Mouse (Mus musculus) thymus, adult 18-20 months (tissue): ENCODE results near the gene Rnf166.
A peak's percentile ranks its signal among the peaks of the same experiment; 100 is the strongest.

Experiments
- DNase-seq, 2 experiments: peaks; one replicate each; pipeline ENCODE4 v3.0.0; 2022; ENCODE audit warnings: mixed read lengths in 2 of 2

Rnf166 gene

DNA sequence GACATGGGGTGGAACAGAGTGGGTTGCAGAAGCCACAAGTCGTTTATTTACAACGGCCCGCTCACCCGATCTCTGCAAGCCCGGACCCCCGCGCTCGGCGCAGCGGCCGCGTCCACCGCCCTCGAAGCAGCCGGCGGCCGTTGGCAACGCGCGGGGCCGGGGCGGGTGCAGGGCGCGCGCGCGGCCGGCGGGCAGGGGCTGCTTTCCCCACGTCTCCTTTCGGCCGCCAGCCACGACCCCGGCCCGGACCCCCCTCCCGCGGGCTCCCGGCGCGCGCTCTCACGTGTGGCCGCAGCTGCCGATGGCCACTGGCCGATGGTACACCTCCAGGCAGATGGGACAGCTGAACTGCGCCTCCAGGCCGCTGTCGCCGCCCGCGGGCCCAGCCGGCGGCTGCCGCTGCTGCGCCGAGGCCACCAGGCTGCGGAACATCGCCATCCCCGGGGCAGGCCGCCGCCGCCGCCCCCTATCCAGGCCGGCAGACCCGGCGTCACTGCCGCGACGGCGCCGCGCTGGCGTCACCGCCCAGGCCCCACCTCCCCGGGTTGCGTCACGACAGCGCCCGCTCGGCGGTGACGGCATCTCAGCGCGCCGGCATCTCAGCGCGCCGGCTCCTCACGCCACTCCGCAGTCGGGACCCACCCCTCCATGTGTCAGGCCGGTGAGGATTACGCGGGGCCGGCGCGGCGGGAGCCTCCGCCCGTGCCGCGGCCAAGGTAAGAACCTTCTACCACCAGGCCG lies at the start of gene Rnf166, which contains the start of gene Ctu2:
Rnf166 (minus strand) TSS at position 485 of the 741 bp plus-strand sequence.
Ctu2 (plus strand) TSS at position 564 of the 741 bp plus-strand sequence.
- DNase-seq = peak; percentile 80 to 82

DNA sequence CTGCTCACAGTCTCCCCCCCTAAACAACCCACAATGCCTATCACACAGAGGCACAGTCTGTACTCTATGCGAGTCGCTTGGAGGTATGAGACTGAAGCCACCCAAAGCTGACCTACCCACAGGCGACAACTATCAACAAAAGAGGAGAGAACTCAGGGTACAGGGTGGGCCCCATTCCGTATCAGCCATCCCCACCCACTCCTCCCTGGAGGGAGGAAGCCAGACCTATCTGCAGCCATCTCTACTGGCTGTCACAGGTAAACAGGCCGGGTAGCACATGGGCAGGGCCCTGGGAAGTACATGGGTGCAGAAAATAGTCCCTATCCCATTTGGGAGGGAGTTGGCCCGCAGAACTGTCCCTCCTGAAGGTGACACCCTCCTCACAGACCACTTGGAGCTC lies 49.1 kb upstream of the Rnf166 start:
- DNase-seq = no peak

DNA sequence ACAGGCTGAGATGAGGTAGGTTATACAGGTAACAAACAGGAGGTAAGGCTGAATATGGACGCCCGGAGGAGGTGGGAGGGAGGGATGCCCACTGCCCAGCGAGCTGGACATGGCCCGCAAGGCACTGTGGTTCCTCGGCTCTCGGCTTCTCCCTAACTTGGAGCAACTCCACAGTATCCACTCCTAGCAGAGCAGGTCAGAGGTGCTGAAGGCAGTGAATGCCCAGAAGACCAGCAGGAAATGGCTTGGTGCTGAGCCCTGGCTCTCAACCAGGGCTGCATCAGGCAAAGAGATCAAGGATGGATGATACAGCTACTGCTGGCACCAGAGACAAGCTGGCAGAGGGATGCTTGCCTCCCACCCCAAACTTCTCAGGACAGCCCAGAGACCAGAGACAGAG lies 48.6 kb upstream of the Rnf166 start:
- no peak for DNase-seq

DNA sequence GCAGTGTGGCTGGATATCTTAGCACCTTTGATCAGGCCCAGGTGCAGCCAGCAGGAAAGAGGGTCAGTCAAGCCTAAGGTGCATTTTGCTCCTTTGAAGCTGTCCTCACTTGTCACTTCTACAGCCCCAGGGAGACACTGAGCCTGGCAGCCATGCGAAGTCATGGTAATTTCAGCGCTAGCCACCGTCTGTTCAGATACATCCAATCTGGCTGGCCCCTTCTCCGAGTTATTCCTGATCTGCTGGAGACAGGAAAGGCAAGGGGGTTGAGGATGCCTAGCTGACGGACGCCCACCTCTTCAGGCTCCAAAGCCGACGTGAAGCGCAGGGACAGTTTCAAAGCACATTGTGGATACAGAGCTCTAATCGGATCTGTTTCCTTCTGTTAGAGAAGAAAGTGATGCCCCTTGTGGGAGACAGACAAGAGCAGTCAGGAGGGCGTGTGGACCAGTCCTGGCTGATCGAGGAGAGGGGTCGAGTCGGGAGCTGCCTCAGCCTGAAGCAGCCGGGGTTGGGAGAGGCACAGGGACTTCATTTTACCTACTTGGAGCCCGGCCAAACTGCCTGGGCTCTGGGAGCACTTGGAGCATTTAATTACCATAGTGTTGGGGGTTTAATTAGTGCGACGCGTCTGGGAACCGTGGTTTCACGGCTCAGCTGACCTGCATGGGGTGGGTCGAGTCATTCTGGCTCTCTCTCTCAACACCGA lies 47.9 kb upstream of the Rnf166 start:
- no peak for DNase-seq

DNA sequence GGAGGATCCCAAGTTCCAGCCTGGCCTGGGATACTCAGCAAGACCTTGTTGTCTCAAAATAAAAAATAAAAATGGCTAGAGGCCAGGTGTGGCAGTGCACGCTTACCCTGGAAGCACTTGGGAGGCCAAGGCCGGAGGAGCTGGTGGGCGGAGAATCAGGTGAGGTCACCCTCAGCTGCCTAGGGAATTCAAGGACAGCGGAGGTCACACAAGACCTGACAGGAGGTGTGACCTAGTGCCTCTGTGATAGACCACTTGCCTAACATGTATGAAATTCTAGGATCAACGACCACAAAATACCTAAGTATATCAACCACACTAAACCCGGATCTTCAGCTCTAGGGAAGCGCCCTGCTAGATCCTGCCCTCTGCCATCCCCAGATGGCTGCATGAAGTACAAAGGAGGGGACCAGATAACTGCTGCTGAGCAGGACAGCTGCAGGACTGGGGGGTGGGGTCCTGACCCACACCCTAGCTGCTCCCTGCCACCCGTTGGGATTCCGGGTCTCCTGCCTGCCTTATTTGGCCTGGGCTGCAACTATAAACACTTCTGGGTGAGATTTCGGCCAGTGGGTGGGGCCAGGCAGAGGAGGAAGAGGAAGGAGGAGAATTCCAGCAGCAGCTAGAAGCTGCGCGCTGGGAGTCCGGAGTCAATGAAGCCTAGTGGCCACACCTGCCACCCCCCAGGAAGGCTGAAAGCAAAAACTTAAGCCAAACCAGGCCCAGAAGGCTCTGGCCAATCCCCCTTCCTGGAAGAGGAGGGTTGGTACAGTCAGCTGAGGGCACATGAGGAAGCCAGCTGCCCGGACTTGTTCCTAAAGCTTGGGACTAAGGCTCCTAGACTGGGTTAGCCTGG lies 47.2 kb upstream of the Rnf166 start:
- no peak for DNase-seq

DNA sequence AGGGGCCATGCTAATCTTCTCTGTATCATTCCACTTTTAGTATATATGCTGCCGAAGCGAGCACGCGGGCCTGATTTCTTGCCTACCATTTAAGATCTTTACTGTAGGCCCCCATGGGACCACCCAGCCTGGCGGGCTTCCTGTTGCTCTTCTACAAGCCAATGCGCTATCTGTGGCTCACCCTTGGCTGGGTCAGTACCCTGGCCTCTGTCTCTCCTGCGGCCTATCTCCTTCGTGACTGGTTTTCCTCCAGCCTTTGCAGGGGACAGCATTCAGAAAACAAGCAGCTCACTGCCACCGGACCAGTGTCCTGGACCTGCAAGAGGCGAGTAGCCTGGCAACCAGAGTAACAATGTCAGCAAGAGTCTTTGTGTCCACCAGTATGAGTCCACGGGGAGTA lies 44.7 kb upstream of the Rnf166 start:
- DNase-seq = no peak

DNA sequence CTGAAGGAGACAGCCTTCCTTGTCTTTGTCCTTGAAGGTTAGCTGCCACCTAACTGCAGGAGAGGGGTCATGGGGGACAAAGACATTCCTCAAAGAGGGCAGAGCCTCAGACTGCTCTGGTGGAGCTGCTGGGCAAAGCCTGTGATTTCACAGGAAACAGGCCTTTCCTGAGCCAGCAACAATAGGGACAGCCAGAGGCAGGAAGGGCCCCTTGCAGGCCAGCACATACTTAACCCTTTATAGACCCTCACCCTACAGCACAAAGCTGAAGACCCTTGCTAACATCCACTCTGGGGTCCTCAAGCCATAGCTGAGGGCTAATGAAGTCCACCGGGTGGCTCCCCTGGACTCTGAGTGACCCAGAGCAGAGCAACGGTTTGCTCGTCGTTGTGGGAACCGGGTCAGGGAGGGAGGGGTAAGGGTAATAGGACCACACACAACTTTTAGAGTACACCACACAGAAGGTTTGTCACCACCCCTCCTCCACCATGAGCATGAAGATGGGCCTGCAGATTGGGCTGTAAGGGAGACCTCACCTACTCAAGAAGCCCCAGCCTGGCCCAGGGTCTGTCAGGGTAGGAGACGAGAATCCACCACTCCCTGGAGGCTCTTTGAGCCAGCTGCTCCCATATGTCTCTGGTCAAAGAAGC lies 41.8 kb upstream of the Rnf166 start:
- DNase-seq = no peak

DNA sequence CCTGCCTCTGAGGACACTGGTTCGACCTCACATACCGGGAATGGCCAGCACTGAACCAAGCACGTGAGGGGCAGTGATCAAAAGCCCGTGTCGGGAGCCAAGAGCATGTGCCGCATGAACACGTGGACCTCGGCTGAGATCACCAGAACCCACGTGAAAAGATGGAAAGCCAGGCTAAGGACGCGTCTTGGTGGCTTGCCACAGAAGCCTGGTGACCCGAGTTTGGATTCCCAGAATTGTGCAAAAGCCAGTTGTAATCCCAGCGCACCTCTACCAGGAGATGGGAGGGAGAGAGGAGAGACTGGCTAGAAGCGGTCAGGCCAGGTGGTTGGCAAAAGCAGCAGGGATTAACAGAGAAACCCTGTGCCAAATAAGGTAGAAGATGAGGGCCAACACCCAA lies 39.8 kb upstream of the Rnf166 start:
- no peak for DNase-seq

DNA sequence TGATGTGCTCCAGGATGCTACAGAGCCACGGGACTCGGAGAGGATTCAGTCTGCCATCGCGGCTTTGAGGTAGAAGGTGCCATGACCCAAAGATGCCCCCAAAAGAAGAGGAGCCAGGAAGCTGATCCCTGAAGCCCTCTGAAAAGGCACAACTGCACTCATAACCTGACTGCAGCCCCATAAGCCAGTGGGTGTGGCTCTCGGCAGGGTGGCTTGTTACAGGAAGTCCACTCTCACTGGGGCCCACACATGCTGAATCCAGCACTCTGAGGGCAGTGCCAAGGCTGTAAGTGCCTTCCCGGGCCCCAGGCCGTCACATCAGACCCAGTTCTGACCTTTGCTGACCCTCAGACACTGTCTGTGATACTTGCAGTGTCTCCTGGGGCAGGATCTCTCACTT lies 36.5 kb upstream of the Rnf166 start:
- DNase-seq = no peak

DNA sequence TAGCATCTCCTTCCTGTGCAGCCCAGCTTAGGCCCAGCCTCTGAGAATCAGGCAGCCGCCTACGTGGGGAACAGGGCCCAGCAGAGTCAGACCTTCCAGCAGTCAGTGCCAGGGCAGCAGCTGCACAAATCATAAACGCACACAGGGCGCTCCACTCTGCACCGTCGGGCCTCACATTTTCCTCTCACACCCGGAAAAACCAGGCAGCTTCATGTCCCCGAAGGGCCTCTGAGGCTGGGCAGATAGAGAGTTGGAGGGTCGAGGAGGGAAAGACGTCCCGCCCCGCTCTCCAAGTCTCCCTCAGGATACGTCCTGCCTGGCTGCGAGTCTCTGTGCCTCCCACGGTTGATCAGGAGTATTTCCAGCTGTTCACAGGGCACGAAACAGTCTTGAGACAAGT lies 35.7 kb upstream of the Rnf166 start:
- DNase-seq = no peak

DNA sequence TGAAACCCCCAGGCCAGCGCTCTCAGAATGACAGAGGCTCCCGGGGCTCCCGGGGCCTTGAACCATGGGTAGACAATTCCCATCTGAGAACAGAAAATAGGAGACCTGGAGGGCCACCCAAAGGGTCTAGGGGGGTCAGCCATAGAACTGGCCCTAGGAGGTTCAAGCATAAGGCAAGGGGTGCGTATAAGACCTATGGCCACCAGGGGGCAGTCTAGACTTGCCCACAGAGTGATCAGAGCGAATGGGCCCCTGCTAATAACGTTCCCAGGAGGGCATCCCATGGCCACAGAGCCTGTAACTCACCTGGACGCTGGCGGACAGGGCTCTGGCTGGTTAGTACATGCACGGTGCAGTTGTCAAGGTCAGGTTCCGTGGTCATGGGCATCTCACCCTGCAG lies 25.0 kb upstream of the Rnf166 start:
- DNase-seq = peak; percentile 41 to 42

DNA sequence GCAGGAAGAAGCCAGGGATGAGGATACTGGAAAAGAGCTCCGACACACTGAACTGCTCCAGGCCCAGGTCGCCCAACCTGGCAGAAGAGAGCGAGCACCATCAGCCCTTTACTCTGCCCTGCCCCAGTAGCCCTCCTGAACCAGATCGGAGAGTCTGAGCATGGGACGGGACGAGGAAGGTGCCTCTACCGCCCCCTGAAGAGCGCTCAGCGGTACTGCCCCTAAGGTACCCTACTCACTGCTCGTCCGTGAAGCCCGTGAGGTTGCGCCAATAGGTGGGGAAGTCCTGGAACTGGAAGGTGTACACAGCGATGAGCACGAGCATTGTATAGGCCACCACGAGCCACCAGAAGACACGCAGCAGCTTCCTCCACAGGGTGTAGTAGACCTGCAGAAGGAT lies 22.0 kb upstream of the Rnf166 start:
- DNase-seq = no peak

DNA sequence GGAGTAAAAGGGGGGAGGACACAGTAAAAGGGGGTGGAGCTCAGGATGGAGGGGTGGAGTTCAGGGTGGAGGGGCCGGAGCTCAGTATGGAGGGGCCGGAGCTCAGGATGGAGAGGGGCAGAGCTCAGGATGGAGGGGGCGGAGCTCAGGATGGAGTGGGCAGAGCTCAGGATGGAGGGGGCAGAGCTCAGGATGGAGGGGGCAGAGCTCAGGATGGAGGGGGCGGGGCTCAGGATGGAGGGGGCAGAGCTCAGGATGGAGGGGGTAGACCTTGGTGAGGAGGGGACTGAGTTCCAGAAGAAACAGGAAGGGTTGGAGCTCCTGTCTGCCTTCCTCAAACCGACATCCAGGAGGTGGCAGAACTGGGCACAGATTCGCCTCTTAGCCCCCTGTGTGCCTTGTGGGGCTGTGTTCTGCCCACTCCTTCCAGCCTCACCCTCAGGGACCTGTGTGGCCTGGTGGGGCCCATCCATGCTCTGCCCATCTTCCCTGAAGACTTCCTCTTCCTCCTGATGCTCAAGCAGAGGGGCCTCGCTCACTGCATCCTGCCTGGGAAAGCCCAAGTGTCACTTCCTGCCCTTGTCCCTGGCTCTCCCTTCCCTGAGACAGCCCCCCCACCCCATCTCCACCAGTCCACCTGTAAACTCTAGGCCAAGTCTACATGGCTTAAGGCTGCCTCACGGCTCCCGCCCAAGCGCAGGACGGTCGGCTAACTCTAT lies 21.3 kb upstream of the Rnf166 start:
- DNase-seq = no peak

DNA sequence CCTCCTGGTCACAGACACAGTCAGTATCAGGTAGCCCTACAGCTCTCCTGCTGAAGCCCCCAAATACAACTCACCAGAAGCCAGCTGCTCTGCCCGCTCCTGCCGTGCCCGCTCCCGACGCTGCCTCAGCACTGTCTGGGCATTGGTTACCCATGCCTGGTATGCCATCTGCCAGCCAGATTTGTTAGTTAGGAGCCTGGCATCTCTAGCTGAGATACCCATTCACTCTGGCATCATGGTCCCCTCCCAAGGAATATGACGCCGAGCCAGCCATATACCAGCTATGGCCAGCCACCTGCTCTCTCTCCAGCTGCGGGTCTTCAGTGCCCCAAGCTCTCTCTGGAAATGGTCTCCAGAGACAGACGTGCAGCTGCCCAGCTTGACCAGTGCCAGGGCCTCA lies 12.5 kb upstream of the Rnf166 start:
- no peak for DNase-seq

DNA sequence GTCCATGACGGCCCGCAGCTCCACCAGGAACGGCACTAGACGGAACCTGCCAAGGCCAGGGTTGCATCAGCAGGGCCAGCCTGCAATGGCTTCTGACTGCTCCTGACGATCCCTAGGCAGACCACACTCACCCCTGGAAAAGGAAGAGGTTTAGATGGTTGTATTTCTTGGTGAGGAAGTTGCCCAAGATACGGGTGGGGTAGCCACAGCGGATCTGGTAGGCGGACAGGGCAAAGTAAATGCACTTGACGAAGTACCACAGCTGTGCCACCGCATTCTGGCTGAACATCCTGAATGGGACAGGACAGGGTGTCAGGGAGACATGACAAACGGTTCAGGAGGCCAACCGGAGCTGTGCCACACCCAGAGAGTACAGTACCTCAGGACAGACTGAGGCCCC lies 9.0 kb upstream of the Rnf166 start:
- no peak for DNase-seq

DNA sequence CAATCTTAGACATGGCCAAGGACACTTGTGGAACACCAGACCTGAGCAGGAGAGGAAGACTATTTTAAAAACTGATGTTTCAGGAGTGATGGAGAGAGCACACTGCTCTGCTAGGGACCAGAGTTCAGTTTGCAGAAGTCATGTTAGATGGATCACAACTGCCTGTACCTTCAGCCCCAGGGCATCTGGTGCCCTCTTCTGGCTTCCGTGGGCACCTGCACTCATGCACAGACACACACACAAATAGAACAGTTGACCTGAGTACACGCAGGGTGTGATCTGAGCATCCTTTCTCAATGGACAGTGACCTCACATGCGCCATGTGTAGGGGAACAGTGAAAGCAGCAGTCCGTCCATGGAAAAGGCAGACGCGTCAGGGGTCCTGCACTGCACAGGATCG lies 8.0 kb upstream of the Rnf166 start:
- DNase-seq = no peak

DNA sequence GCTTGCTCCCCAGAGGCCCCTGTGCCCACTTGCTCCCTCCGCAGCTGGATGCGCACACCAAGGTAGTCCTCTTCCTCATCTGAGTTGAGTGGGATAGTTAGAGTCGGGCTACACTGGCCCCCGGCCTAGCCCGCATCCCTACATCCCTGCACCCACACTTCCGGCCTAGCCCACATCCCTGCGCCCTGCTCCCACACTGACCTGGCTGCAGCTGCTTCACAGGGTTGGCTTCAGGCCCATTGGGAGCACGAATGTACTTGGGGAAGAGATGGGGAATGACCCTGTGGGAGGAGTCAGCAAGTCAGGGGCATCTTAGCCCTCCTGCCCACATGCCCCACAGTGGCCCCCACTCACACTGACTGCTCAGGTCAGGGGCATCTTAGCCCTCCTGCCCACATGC lies 6.6 kb upstream of the Rnf166 start:
- no peak for DNase-seq

DNA sequence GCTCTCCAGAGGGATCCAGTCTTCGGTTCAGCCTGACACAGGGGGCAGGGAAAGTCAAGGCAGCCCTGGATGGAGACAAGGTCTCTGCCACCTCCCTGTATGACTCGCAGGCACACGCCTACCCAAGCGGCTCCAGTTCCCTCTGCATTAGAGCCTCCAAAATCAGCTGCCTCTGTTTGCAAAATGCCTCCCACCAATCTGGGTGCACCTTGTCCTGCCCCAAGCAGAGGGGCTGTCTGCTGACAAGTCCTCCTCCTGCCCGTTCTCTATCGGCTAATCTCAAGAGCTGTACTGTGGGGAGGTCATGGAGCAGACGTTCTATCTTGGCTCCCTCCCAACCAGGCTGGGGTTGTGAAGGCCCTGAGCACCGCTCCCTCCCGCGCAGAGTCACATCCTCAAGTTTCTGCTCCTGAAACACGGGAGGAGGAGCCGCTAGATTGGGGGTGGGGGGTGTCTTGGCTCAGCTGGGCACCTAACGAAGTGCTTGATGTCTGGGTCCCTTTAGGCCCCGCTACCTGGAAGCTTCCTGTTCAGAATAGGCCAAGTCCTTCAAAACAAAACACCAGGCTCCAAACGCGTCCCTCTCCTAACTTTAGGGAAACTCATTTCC lies 808 bp downstream of the Rnf166 start:
- DNase-seq = peak in 1 of 2 experiments; percentile 58

DNA sequence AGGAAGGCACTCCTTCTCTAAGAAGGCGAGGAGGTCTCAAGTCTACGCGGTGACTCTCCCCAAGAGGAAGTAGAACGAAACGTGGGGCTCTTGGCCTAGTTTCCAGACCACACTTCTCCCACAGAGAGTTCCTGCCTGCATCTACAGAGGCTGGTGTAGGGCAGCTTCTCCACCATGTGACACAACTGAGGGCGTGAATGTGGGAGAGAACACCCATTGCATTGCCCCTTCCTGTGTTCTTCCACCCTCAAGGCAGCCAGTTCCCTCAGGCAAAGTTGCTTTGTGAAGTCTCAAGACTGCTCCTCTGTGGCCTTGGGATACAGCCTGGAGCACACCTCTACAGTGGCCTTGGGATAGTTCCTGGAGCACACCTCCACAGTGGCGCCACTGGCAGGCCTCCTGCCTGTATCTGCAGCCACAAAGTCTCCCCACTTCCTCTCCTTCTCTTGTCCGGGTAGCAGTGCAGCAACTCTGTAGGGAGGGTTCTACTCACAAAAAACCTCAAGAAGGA lies 1.9 kb downstream of the Rnf166 start:
- DNase-seq = peak; percentile 73 to 87

DNA sequence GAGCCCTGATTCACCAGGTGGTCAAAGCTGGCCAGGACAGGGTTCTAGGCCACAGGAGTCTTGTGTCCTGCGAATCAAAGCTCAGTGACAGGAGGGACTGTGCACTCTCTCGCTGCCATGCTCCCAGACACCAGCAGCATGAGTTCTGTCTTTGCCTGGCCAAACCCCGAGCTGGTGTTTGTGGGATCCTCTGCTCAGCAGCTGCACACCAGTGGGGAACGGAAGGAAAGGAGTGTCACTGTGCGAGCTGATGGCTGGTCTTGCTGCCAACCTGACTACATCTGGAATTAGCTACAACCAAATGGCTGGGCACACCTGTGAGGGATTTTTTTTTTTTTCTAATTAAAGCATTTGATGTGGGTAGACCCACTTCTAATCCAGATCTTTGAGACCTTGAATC lies 5.2 kb downstream of the Rnf166 start:
- DNase-seq = peak; percentile 59 to 70

DNA sequence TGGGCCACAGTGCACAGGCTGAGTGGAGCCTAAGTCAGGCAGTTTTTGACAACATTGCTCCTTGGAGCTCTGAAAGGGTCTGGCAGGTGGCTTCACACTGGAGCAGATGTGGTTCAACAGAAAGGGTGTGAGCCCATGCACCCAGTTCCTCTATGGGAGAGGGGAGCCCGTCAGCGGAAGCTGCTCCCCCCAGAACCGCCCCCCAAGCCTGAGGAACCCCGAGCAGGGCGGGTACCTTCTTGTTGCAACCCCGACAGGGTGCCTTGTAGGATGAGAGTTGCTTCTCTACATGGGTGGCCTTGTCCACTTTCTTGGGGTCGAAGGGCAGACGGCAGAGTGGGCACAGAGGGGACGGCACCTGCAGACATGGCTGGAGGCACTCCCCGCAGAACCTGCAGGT lies 5.9 kb downstream of the Rnf166 start:
- DNase-seq = peak; percentile 87 to 92

DNA sequence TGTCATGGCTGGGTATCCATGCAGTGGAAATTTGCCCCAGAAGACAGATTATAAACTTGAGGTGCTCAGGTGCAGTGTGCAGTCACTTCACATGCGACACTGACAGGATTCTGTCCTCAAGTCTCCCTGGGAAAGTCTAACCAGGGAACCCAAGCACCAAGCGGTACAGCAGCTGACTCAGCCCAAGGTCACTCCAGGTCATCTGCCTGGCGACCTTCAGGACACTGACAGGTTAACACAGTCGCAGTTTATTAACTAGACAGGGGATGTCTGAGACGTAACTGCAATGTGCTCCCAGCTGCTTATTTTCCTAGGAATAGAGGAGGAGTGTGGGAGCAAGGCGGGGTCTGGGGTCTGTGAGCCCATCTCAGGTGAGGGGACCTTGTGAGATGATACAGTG lies 6.5 kb downstream of the Rnf166 start:
- DNase-seq = no peak
